Comparison of ENCODE assay signal across 21 mouse cellular contexts in genomic region chr13:29235065-29235464, GRCm38 (mm10).
A peak's percentile ranks its signal among the peaks of the same experiment; 100 is the strongest.
DNase-seq lines count a peak whose midpoint lies in the region; ATAC-seq lines count a peak whose summit lies in the region.
"Had no signal": no experiment of that assay in that cellular context is flagged by ENCODE, and none has a peak within 500 bp of the region (broad histone marks: within the 10 kb centered on the region; RNA-seq: fewer than 3 reads in every experiment).

No protein-coding gene starts in this region.

- no peaks in the 10 kb centered on the region for H3K4me1 ChIP-seq in hindbrain, embryonic 13.5 days (replicated peaks)
- H3K4me1 ChIP-seq: forebrain, embryonic 12.5 days; heart, embryonic 13.5 days had no signal

- no peaks in the 10 kb centered on the region for H3K36me3 ChIP-seq in hindbrain, embryonic 13.5 days
- H3K36me3 ChIP-seq: embryonic facial prominence, embryonic 13.5 days; forebrain, embryonic 12.5 days; heart, embryonic 13.5 days had no signal

- 0 out of 2 replicates have a peak, but pooled peaks cover 2% of the 10 kb centered on the region for H3K9me3 ChIP-seq in hindbrain, embryonic 13.5 days

- H3K27ac ChIP-seq in hindbrain, embryonic 13.5 days, result no peak overlapping the region
- H3K27ac ChIP-seq: embryonic facial prominence, embryonic 13.5 days; forebrain, embryonic 12.5 days; gastrocnemius, adult 2 months; heart, embryonic 13.5 days; hindbrain, postnatal 0 days had no signal

- no peak for ATAC-seq in CD4-positive, CD25-positive, alpha-beta regulatory T cell, adult 4 months
- ATAC-seq in megakaryocyte, adult 5-6 weeks (ENCODE audit: poor library complexity, severe bottlenecking), result peak; percentile 15; the same call in 1 of the 2 replicates
- no peak for ATAC-seq in hindbrain, embryonic 13.5 days (ENCODE audit: low FRiP score)
- ATAC-seq: forebrain, embryonic 16.5 days; hindbrain, postnatal 0 days had no signal

- no peak overlapping the region for H3K9ac ChIP-seq in hindbrain, embryonic 13.5 days
- H3K9ac ChIP-seq: embryonic facial prominence, embryonic 13.5 days; forebrain, embryonic 12.5 days; heart, embryonic 13.5 days had no signal

- WGBS in hindbrain, embryonic 13.5 days, result 85% methylated on average over 4 of the region's 4 CpGs

- DNase-seq in CD4-positive, CD25-positive, alpha-beta regulatory T cell, adult 2 months (ENCODE audit: low read depth, low spot score), result peak; percentile 7
- DNase-seq in thymus, postnatal 4 days, result peak; percentile 25
- no peak for DNase-seq in thymus, postnatal 36 days
- no peak for DNase-seq in left cerebral cortex, postnatal 14 days (ENCODE audit: low spot score in 2 of 2)
- DNase-seq: adrenal gland, adult 8-10 months; adrenal gland, postnatal 36 days; cerebellum, adult 11 months; cerebellum, adult 8-10 months; cerebellum, postnatal 14 days; gastrocnemius, adult 2 months; gastrocnemius, postnatal 25 days; heart, adult 11 months; heart, postnatal 36 days had no signal

- intact Hi-C loops in left cerebral cortex, postnatal 14 days (cut with DNase I), result no loop called here

- H3K4me3 ChIP-seq in hindbrain, embryonic 13.5 days, result no peak overlapping the region
- H3K4me3 ChIP-seq: embryonic facial prominence, embryonic 13.5 days; forebrain, embryonic 12.5 days; gastrocnemius, adult 2 months; heart, embryonic 13.5 days had no signal

- H3K4me2 ChIP-seq in hindbrain, embryonic 13.5 days, result no peak overlapping the region
- H3K4me2 ChIP-seq: embryonic facial prominence, embryonic 13.5 days; forebrain, embryonic 12.5 days; heart, embryonic 13.5 days had no signal

- H3K27me3 ChIP-seq in hindbrain, embryonic 13.5 days, result no peaks in the 10 kb centered on the region
- H3K27me3 ChIP-seq: embryonic facial prominence, embryonic 13.5 days; forebrain, embryonic 12.5 days; heart, embryonic 13.5 days had no signal

Comparison
In these comparisons a context has a peak if more than half of its experiments do, and no peak if none do; other contexts are left out.
1. DNase-seq: peak in CD4-positive, CD25-positive, alpha-beta regulatory T cell, adult 2 months (single experiment) and thymus, postnatal 4 days (single experiment); none in thymus, postnatal 36 days (0 of 2) and left cerebral cortex, postnatal 14 days (0 of 2).